Mouse (Mus musculus) thymus, postnatal 10 days (tissue): ENCODE data around the gene Herpud1.

Experiments used
- DNase-seq, 2 experiments: peaks; one replicate each; pipeline ENCODE4 v3.0.0; 2021; ENCODE audit warnings: low spot score in 2 of 2

Herpud1 gene

GRCm38 (mm10) chr8:94386214-94387026 is at the start of gene Herpud1:
Gene Herpud1 (plus strand): TSS chr8:94386438.
- peak; percentile 95 to 97 for DNase-seq

- DNase-seq: no peak
These were observed 48.7 kb upstream of the Herpud1 start for GRCm38 (mm10) chr8:94337559-94337958.

DNA sequence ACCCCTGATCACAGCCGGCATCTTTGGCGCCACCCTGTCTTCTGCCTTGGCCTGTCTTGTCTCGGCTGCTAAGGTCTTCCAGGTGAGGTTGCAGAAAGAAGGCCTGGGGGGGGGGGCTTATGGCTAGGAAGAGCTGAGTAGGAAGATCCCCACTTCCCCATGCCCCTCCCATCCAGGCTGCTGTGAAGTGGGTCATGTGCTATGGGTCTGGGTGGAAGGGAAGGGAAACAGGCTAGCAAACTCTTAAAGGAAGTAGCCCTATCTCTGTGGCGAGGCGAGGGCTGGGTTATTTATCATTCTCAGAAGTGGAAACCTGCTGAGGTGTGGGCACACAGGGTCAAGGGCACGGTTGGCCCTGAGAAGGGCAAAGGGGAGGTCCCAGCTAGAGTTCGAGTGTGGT is 45.4 kb upstream of the Herpud1 start:
- DNase-seq: no peak

DNA sequence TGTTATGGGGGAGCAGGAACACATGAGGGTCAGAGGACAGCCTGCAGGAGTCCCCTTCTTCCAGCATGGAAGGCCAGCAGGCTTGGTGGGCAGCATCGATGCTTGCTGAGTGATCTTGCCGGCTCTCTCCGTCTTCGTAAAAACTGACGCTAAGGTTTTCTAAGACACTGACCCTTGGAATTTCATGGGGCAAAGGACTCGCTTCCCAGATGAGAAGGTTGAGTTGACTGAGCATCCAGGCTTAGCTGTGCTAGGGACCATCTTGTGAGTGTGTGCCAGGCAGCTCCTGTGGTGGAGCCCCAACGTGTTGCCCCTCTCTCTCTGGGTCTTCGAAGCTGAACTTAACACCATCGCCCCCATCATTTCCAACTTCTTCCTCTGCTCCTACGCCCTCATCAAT is 43.5 kb upstream of the Herpud1 start:
- no peak for DNase-seq

DNA sequence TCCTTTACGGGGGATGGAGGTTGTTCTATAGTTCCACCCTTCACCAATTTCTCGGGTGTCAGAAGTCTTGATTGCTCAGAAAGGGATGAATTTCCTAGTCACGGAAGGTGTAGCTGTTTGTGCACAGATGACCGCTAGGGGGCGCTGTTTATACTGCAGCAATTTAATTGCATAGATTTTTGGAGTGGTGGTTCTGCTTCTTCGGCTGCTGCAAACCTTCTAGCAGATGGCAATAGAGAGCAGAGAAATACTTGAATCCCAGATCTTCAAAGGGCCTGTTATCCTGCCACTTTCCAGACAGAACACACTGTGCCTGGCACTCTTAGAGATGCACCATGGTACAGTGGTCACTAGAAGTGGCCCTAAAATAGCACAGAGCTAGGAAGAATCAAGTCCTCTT is 42.9 kb upstream of the Herpud1 start:
- DNase-seq: peak; percentile 56 to 89

- no peak for DNase-seq
These were observed 42.4 kb upstream of the Herpud1 start for GRCm38 (mm10) chr8:94343778-94344320.

DNA sequence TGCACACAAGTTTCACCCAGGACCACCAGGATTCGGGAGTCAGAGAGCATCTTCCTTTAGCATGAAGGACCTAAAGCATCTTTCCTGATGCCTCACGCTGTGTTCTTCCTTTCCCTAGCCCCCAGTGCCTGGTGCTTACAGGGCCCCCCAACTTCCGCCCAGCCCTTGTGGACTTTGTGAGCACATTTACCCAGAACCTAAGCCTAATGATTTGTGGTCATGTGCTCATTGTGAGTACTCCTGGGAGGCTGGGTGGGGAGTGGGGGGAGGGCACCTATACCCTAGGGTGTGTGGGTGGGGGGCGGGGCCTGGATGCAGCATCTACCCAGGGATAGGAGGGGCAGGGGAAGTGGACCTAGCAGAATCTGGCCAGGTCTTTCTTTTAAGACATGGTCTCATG is 40.6 kb upstream of the Herpud1 start:
- no peak for DNase-seq

DNA sequence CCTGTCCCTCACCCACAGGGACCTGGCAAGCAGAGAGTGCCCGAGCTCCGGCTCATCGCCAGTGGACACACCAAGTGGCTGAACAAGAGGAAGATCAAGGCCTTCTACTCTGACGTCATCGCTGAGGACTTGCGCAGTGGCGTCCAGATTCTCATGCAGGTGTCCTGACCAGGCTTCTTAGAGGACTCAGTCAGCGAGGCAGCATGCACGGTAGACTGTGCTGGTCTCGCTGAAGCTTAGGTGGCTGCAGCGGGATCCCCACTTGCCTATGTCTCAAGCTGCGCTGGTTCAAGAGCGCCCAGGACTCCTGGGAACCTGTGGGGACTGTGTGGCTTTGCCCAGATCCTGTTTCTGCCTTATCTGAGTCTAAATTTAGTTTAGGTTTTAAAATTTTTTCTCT is 40.0 kb upstream of the Herpud1 start:
- no peak for DNase-seq

DNA sequence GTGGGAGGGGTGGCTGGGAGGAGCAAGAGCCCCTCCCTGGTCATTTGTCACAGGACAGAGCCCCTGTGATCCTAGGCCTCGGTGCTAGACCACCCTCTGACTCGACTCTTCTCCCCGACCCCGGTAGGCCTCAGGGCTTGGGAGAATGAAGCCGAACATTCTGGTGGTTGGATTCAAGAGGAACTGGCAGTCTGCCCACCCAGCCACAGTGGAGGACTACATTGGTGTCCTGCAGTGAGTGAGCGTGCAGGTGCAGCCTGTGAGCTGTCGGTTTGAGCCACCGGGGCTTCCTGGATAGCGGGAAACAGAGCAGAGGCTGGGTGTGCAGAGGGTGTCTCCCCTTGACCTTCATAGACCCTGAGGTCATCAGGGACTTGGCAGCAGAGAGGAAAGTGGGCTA is 37.8 kb upstream of the Herpud1 start:
- DNase-seq: no peak

DNA sequence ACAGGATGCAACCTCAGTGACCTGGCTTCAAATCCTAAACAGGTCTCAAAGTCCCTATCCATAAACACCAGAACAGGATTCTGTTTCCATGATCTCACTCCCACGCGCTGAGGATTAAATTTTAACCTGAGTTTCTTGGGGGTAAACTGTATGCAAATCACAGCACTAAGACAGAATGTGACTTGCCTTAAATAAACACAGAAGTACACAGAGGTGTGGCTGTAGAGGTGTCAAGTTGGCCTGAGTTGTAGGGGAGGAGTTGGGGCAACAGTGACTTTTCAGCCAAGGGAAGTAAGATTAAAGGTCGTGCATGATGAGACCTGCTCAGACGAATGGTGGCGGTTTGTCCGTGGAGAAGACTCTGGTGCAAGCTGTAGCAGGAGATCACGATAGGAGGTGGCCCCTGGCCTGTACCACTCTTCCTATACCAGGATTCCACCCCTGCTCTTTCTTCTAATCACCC is 32.1 kb upstream of the Herpud1 start:
- no peak for DNase-seq

GRCm38 (mm10) chr8:94354571-94354970 is 31.7 kb upstream of the Herpud1 start:
- peak; percentile 43 to 48 for DNase-seq

DNA sequence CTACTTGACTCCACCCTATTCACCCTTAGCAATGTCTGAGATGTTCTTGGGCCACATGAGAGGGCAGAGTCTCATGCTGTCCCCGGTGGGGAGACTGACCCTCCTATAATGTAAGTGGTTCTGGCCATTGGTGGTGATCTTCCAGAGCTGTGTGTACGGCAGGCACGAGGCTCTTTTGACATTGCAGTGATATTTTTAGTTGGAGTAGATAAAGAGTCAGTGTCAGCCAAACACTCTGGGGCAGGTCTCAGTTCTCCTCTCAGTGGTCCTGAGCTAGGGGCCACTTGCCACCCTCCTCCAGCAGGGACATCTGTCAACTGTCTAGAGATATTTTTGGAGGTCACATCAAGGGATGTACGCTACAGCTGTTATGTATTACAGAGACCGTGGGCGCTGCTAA is 29.0 kb upstream of the Herpud1 start:
- no peak for DNase-seq

GRCm38 (mm10) chr8:94358541-94358940 is 27.7 kb upstream of the Herpud1 start:
- DNase-seq: no peak

- DNase-seq: no peak
These were observed 24.3 kb upstream of the Herpud1 start for GRCm38 (mm10) chr8:94361774-94362431.

- no peak for DNase-seq
These were observed 23.5 kb upstream of the Herpud1 start for GRCm38 (mm10) chr8:94362607-94363239.

- peak; percentile 84 to 88 for DNase-seq
These were observed 22.9 kb upstream of the Herpud1 start for GRCm38 (mm10) chr8:94363288-94363688.

GRCm38 (mm10) chr8:94363906-94364305 is 22.3 kb upstream of the Herpud1 start:
- no peak for DNase-seq

DNA sequence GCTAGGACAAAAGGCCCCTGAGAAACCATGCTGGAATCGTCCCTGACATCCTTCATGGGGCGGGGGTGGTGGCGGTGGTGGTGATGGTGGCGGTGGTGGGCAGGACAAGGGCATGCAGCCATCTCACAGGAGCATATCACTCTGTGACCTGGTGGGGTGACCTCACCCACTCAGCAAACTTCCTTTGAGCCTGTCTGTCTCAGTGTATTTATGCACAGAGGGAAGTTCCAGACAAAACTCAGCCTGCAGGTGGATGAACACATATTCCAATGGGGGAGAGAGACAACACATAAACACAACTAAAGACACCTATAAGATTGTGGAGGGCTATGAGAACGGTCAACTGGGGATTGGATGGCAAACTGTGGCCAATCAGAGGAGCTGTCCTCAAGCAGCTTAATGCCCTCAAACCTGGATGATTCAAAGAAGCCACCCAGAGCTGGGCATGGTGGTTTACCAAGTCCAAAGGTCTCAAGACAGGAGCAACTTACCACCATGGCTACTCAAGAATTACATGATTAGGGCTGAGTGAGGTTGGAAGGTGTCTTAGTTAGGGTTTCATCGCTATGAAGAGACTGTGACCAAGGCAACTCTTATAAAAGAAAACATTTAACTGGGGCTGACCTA is 21.4 kb upstream of the Herpud1 start:
- DNase-seq: no peak

DNA sequence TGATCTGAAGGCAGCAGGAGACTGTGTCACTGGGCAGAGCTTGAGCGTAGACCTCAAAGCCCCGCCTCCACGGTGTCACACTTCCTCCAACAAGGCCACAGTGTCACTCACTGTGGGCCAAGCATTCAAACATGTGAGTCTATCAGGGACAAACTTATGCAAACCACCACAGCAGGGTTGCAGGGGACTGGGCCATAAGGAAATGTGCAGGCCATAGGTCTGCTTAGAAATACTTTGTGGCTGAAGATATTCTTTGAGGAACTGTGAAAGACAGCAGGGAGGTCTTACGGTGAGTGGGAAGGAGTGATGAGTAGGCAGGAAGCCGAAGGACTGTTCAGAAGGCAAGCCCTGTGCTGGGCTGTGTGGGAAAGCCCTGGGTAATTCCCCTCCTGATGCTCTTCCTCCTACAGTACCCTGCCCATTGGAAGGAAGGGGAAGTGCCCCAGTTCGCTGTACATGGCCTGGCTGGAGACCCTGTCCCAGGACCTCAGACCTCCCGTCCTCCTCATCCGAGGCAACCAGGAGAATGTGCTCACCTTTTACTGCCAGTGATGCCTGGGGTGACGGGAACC is 20.7 kb upstream of the Herpud1 start:
- peak; percentile 57 to 67 for DNase-seq

GRCm38 (mm10) chr8:94370839-94371238 is 15.4 kb upstream of the Herpud1 start:
- no peak for DNase-seq

GRCm38 (mm10) chr8:94372955-94373599 is 13.2 kb upstream of the Herpud1 start:
- no peak for DNase-seq
